Mouse (Mus musculus) bone marrow, adult 2 months (tissue): ENCODE measurements at regions not wholly inside any gene's neighbourhood (a gene's known extent, or its start where the extent isn't known, plus 50 kb on each side); places are given as distances from the start of the nearest gene placed in this dataset.

Experiments used
- CTCF ChIP-seq: fragments of 200-500 bp; IDR thresholded peaks from 2 replicates; pipeline ENCODE4 v1.5.1; 2011; ENCODE audit warnings: low read length, control low read depth; ENCODE audit not compliant: control insufficient read depth, insufficient read depth
- POLR2A ChIP-seq: fragments of 200-500 bp; IDR thresholded peaks from 2 replicates; pipeline ENCODE4 v1.6.1; 2011; ENCODE audit warnings: low read depth, mild to moderate bottlenecking, control low read depth, low read length, borderline replicate concordance; ENCODE audit not compliant: control insufficient read depth

GRCm38 (mm10) chr3:78795951-78796455 is 490.3 kb downstream of the Rapgef2 start:
- no peak for TF ChIP-seq CTCF
- TF ChIP-seq POLR2A: no peak
